Mouse (Mus musculus) midbrain, embryonic 12.5 days (tissue): ENCODE results near the gene Armc2. TPM values are rescaled to one million over a fixed set of nuclear protein-coding genes. Genes with fewer than 3 reads are reported as not detected.
A peak's percentile ranks its signal among the peaks of the same experiment; 100 is the strongest.

Experiments
- ATAC-seq: fragments of 200-750 bp; cut with Nextera tagmentation; 2 replicates; pipeline ENCODE4 v1.8.0; 2017; ENCODE audit warnings: low read depth, moderate TSS enrichment, moderate library complexity; ENCODE audit not compliant: low FRiP score
- H3K27ac ChIP-seq: fragments of 300-500 bp; sonication (generic); replicated peaks from 2 replicates; pipeline ENCODE4 v1.5.1; 2016; ENCODE audit warnings: mild to moderate bottlenecking
- H3K27me3 ChIP-seq: fragments of 300-500 bp; sonication (generic); 2 replicates; pipeline ENCODE4 v1.6.1; 2016; ENCODE audit warnings: mild to moderate bottlenecking
- H3K36me3 ChIP-seq: fragments of 300-500 bp; sonication (generic); 2 replicates; pipeline ENCODE4 v1.6.1; 2016
- H3K4me1 ChIP-seq: fragments of 300-500 bp; sonication (generic); 2 replicates; pipeline ENCODE4 v1.6.1; 2016
- H3K4me2 ChIP-seq: fragments of 300-500 bp; sonication (generic); replicated peaks from 2 replicates; pipeline ENCODE4 v1.6.1; 2016; ENCODE audit warnings: mild to moderate bottlenecking, moderate library complexity
- H3K4me3 ChIP-seq: fragments of 300-500 bp; sonication (generic); 2 replicates; pipeline ENCODE4 v1.5.1; 2016; ENCODE audit warnings: mild to moderate bottlenecking
- H3K9ac ChIP-seq: fragments of 300-500 bp; sonication (generic); replicated peaks from 2 replicates; pipeline ENCODE4 v1.6.1; 2016; ENCODE audit warnings: mild to moderate bottlenecking, moderate library complexity
- H3K9me3 ChIP-seq: fragments of 300-500 bp; sonication (generic); 2 replicates; pipeline ENCODE4 v1.6.1; 2016; ENCODE audit warnings: mild to moderate bottlenecking
- WGBS: fragments of 180-500 bp; shearing (Covaris S2); methylation state at CpG from one replicate; pipeline ENCODE4 v1.1.7; 2016; 5-methylcytosine and 5-hydroxymethylcytosine counted together
- polyA plus RNA-seq: library from polyadenylated mRNA; unstranded; fragments of >200 nt; fragmentation: Nextera tagmentation; extraction: Ambion mirVana; gene quantifications from 2 replicates; pipeline ENCODE4 v1.2.1, GENCODE M21; 2016

Armc2 gene
- polyA plus RNA-seq, result 1.6 and 3.0 TPM in 2 replicates

- H3K4me1 ChIP-seq, result peaks cover 11% of the 10 kb centered on the region; the same call in 1 of the 2 replicates
- H3K27ac ChIP-seq, result no peak within 1 kb of the TSS
- H3K9me3 ChIP-seq, result no peaks in the 10 kb centered on the region
- peak; percentile 98 for ATAC-seq
- H3K36me3 ChIP-seq, result no peaks in the 10 kb centered on the region
- H3K4me3 ChIP-seq, result peak within 1 kb of the TSS; percentile 65
- H3K27me3 ChIP-seq, result peaks cover 27% of the 10 kb centered on the region
- H3K9ac ChIP-seq, result peak within 1 kb of the TSS; percentile 68
- H3K4me2 ChIP-seq, result peak within 1 kb of the TSS; percentile 86
- WGBS, result 3% methylated on average over 49 of the region's 58 CpGs
These were observed at the start of gene Armc2 for GRCm38 (mm10) chr10:42018016-42018949. TSS of gene Armc2 (minus strand) at chr10:42018442.

GRCm38 (mm10) chr10:42064446-42064845, 46.2 kb upstream of the Armc2 start:
- no peak overlapping the region for H3K4me3 ChIP-seq
- no peak for ATAC-seq
- H3K27ac ChIP-seq, result no peak overlapping the region
- H3K9me3 ChIP-seq, result no peaks in the 10 kb centered on the region
- H3K4me1 ChIP-seq, result no peaks in the 10 kb centered on the region
- 42% methylated on average over 5 of the region's 5 CpGs for WGBS
- no peaks in the 10 kb centered on the region for H3K36me3 ChIP-seq
- H3K27me3 ChIP-seq, result 0 out of 2 replicates have a peak, but pooled peaks cover 3% of the 10 kb centered on the region
- H3K4me2 ChIP-seq, result no peak overlapping the region
- H3K9ac ChIP-seq, result no peak overlapping the region

GRCm38 (mm10) chr10:42059522-42059921, 41.3 kb upstream of the Armc2 start:
- no peaks in the 10 kb centered on the region for H3K9me3 ChIP-seq
- H3K9ac ChIP-seq, result no peak overlapping the region
- no peaks in the 10 kb centered on the region for H3K4me1 ChIP-seq
- H3K27me3 ChIP-seq, result no peaks in the 10 kb centered on the region
- ATAC-seq, result no peak
- 96% methylated on average over 8 of the region's 8 CpGs for WGBS
- no peak overlapping the region for H3K27ac ChIP-seq
- no peak overlapping the region for H3K4me3 ChIP-seq
- no peaks in the 10 kb centered on the region for H3K36me3 ChIP-seq
- H3K4me2 ChIP-seq, result no peak overlapping the region

- 76% methylated on average over 12 of the region's 12 CpGs for WGBS
- no peaks in the 10 kb centered on the region for H3K9me3 ChIP-seq
- ATAC-seq, result no peak
- H3K27me3 ChIP-seq, result no peaks in the 10 kb centered on the region
- no peaks in the 10 kb centered on the region for H3K36me3 ChIP-seq
- H3K4me3 ChIP-seq, result no peak overlapping the region
- H3K27ac ChIP-seq, result no peak overlapping the region
- no peak overlapping the region for H3K9ac ChIP-seq
- no peak overlapping the region for H3K4me2 ChIP-seq
- no peaks in the 10 kb centered on the region for H3K4me1 ChIP-seq
These were observed 39.5 kb upstream of the Armc2 start for GRCm38 (mm10) chr10:42057746-42058145.

GRCm38 (mm10) chr10:42057231-42057601, 39.0 kb upstream of the Armc2 start:
- ATAC-seq, result no peak
- Histone ChIP-seq H3K4me2 (no peak overlapping the region), H3K9me3 (no peaks in the 10 kb centered on the region), H3K4me3 (no peak overlapping the region), H3K4me1 (no peaks in the 10 kb centered on the region), H3K36me3 (no peaks in the 10 kb centered on the region), H3K27ac (no peak overlapping the region), H3K9ac (no peak overlapping the region), H3K27me3 (no peaks in the 10 kb centered on the region)
- 73% methylated on average over 11 of the region's 11 CpGs for WGBS

GRCm38 (mm10) chr10:42056486-42057230, 38.4 kb upstream of the Armc2 start:
- H3K4me2 ChIP-seq, result no peak overlapping the region
- no peak for ATAC-seq
- no peaks in the 10 kb centered on the region for H3K4me1 ChIP-seq
- H3K9me3 ChIP-seq, result no peaks in the 10 kb centered on the region
- 85% methylated on average over 18 of the region's 18 CpGs for WGBS
- no peak overlapping the region for H3K27ac ChIP-seq
- H3K36me3 ChIP-seq, result no peaks in the 10 kb centered on the region
- H3K27me3 ChIP-seq, result no peaks in the 10 kb centered on the region
- H3K9ac ChIP-seq, result no peak overlapping the region
- H3K4me3 ChIP-seq, result no peak overlapping the region

GRCm38 (mm10) chr10:42055224-42056165, 37.3 kb upstream of the Armc2 start:
- Histone ChIP-seq H3K27ac (no peak overlapping the region), H3K27me3 (no peaks in the 10 kb centered on the region), H3K9ac (no peak overlapping the region), H3K4me3 (no peak overlapping the region), H3K4me2 (peak overlapping the region; percentile 31; the same call in 1 of the 2 replicates), H3K9me3 (no peaks in the 10 kb centered on the region), H3K36me3 (no peaks in the 10 kb centered on the region), H3K4me1 (no peaks in the 10 kb centered on the region)
- WGBS, result 73% methylated on average over 29 of the region's 29 CpGs
- ATAC-seq, result no peak

GRCm38 (mm10) chr10:42051069-42051468, 32.8 kb upstream of the Armc2 start:
- Histone ChIP-seq H3K4me2 (no peak overlapping the region), H3K4me3 (no peak overlapping the region), H3K9me3 (no peaks in the 10 kb centered on the region), H3K36me3 (no peaks in the 10 kb centered on the region), H3K27ac (no peak overlapping the region), H3K27me3 (no peaks in the 10 kb centered on the region), H3K9ac (no peak overlapping the region), H3K4me1 (no peaks in the 10 kb centered on the region)
- 82% methylated on average over 6 of the region's 6 CpGs for WGBS
- ATAC-seq, result no peak

- H3K27ac ChIP-seq, result no peak overlapping the region
- no peaks in the 10 kb centered on the region for H3K27me3 ChIP-seq
- 87% methylated on average over 8 of the region's 8 CpGs for WGBS
- H3K4me2 ChIP-seq, result no peak overlapping the region
- H3K4me1 ChIP-seq, result no peaks in the 10 kb centered on the region
- no peak for ATAC-seq
- no peak overlapping the region for H3K9ac ChIP-seq
- no peaks in the 10 kb centered on the region for H3K9me3 ChIP-seq
- H3K4me3 ChIP-seq, result no peak overlapping the region
- H3K36me3 ChIP-seq, result no peaks in the 10 kb centered on the region
These were observed 30.4 kb upstream of the Armc2 start for GRCm38 (mm10) chr10:42048648-42049047.

- no peak for ATAC-seq
- WGBS, result 84% methylated on average over 10 of the region's 10 CpGs
- no peak overlapping the region for H3K27ac ChIP-seq
- H3K36me3 ChIP-seq, result no peaks in the 10 kb centered on the region
- no peaks in the 10 kb centered on the region for H3K9me3 ChIP-seq
- peaks cover 3% of the 10 kb centered on the region; the same call in 1 of the 2 replicates for H3K4me1 ChIP-seq
- H3K4me3 ChIP-seq, result no peak overlapping the region
- no peak overlapping the region for H3K4me2 ChIP-seq
- H3K27me3 ChIP-seq, result 0 out of 2 replicates have a peak, but pooled peaks cover 5% of the 10 kb centered on the region
- no peak overlapping the region for H3K9ac ChIP-seq
These were observed 26.3 kb upstream of the Armc2 start for GRCm38 (mm10) chr10:42044574-42044973.

GRCm38 (mm10) chr10:42043307-42043706, 25.1 kb upstream of the Armc2 start:
- Histone ChIP-seq H3K27ac (no peak overlapping the region), H3K4me2 (no peak overlapping the region), H3K4me3 (no peak overlapping the region), H3K27me3 (0 out of 2 replicates have a peak, but pooled peaks cover 5% of the 10 kb centered on the region), H3K9ac (no peak overlapping the region), H3K36me3 (no peaks in the 10 kb centered on the region), H3K4me1 (peaks cover 3% of the 10 kb centered on the region; the same call in 1 of the 2 replicates), H3K9me3 (no peaks in the 10 kb centered on the region)
- no peak for ATAC-seq
- 93% methylated on average over 3 of the region's 3 CpGs for WGBS
